Mouse (Mus musculus): ENCODE data around the gene Rapgef4.
A peak's percentile ranks its signal among the peaks of the same experiment; 100 is the strongest.

The Rapgef4 gene

DNA sequence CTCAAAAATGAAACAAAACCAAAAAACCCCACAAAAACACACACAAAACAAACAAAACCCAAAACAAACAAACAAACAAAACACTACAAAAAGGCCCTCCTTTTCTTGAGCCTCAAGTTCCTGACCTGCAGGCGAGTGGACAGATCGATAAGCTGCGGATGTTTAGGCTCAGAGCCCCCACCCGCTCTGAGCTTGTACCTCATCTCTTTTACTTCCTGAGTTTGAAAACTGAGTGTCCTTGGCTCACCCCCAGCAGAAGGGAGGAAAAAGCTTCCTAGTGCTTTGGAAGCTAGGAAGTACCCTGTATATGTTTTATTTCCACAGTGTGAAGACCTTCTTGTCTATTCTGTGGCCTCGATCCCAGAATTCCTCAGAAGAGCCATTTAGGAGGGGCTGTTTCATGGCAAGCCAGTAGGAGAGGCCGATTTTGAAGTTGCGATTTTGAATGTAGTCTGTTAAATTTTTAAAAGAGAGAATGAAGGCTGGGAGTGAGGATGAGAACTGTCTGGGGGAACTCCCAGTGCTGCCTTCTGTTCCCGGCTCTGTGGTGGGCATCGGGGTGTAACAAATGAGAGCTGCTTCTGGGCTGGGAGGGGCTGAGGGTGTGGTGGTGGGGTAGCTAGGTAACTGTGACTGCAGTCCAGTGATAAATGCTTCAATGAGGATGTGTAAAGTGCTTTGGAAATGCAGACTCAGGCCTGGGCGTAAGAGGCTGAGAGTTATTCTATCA, 2.0 kb downstream of the Rapgef4 start:
- DNase-seq (ENCODE audit: low read depth, low spot score), result peak; percentile 13

- no peak for DNase-seq (ENCODE audit: low read depth, low spot score)
Observed at GRCm38 (mm10) chr2:71985730-71986129, 4.7 kb downstream of the Rapgef4 start.

- DNase-seq (ENCODE audit: low read depth, low spot score), result no peak
Observed at GRCm38 (mm10) chr2:71986276-71986848, 5.3 kb downstream of the Rapgef4 start.

DNA sequence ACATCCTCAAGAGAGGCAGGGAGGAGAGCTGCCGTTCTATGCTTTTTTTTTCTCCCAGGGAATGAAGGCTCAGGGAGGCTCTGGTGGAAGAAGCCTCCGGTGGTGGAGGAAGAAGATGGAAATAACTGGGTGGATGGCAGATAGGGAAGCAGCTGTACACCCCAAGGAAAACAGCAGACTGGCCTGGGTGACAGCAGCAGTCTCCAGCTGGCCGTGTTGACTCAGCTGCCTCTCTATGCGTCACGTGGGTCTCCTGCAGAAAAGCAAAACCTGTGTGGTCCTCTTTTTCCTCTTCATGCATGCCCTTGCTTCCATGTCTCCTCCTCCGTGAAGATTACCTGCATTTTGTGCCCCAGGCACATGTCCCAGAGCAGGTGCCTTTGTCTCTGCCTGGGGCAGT, 7.5 kb downstream of the Rapgef4 start:
- DNase-seq (ENCODE audit: low read depth, low spot score), result no peak

DNA sequence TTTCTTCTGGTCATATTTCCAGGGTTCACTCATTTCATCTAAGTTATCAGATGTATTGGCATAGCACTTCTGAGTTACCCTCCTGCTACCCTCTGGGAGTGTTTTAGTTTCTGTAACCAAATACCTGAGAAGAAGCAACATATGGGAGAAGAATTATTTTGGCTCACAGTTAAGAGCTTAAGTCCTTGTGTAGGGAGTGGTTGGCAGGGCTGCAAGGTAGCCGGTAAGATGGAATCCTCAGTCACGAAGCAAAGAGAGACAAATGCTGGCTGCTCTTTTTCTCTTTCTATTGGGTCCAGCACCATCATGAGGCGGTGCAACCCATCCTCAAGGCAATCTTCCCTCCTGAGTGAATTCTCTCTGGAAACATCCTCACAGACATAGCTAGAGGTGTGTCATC, 11.1 kb downstream of the Rapgef4 start:
- DNase-seq (ENCODE audit: low read depth, low spot score), result no peak

GRCm38 (mm10) chr2:71993729-71994423, 12.8 kb downstream of the Rapgef4 start:
- no peak for DNase-seq (ENCODE audit: low read depth, low spot score)

DNA sequence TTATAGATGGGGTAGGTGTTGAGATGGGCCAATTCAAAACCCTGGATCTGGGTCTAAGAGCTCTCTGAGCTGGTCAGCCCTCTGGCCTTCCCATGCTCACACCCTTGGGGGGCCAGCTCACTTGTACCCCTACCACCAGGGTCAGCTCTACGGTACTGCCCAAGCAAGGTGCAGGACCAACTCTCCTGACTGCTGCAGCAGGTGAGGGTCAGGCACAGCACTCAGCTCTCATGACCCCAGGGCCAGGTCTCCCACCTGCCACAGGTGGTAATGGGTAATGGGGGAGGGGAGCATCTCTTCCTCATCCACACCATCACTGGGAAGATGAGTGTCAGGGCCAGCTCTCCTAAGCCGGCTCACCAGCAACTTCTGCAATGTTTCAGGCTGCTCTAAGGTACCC, 17.5 kb downstream of the Rapgef4 start:
- no peak for DNase-seq (ENCODE audit: low read depth, low spot score)

DNA sequence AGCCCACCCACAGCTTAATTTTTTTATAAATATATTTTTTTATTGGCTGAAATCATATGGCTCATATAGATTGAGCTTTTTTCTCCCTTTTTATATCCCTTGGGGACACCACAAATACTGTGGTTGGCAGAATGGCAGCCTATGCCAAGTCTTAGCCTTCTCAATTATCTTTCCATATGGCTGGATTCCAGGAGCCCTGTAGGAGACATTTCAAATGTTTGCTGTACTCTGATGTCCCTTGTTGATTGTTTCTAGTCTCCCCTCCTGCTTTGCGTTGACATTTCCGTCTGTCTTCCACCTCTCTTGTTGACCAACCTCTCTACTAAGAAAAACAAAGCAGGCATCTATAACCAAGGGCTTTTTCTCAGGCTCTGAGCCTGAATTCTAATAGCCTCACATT, 19.1 kb downstream of the Rapgef4 start:
- DNase-seq (ENCODE audit: low read depth, low spot score), result no peak

GRCm38 (mm10) chr2:72002843-72003370, 21.9 kb downstream of the Rapgef4 start:
- peak; percentile 58 for DNase-seq (ENCODE audit: low read depth, low spot score)

GRCm38 (mm10) chr2:72003756-72004525, 22.9 kb downstream of the Rapgef4 start:
- DNase-seq (ENCODE audit: low read depth, low spot score), result no peak

DNA sequence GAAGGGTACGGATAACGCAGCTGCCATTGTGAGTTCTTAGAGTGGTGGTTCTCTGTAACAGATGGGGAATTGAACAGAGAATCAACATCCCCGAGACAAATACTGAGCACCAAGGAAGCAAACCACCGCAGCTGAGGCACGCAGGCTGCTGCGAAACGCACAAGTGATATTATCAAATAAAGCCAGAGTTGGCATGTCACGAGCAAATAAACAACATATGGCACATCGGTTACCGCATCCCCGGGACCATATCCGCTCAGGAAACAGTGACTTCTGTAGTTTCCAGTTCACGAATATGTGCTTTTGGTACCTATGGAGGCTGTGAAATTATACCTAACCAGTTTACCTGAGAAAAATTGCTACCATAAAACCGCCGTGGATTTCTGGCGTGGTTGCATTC, 24.0 kb downstream of the Rapgef4 start:
- DNase-seq (ENCODE audit: low read depth, low spot score), result no peak

DNA sequence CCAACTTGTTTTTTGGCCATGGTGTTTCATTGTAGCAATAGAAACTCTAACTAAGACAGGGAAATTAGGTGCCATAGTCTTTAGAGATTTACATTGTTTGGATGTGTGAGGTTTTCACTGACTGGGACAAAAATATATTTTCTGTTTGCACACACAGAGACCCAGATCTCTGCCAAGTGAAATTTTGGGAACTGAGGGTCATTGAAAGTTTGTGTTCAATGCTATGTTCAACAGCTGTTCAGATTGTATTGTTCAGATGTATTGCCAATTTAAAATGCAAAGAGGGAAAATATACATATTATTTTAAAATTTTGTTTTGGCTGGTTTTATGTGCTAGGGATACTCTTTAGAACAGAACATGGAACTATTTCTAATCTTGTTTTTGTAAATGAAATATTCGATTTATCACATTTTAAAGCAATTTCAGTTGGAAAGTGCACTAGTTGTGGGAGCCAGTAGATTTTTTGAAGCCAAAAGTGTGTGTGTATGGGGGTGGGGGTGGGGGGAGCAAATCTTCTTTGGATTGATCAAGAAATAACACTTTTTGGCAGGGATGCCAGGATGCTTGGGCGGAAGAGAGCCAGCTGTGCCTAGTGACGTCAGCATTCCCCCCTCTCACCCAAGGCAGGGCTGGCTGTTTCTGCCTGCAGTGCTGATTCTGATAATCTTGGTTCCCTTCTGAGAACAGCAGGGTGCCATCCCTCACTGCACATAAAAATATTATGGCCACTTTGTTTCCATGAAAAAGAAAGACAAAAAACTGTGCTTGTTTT, 28.6 kb downstream of the Rapgef4 start:
- DNase-seq (ENCODE audit: low read depth, low spot score), result no peak

GRCm38 (mm10) chr2:72015366-72015765, 34.3 kb downstream of the Rapgef4 start:
- no peak for DNase-seq (ENCODE audit: low read depth, low spot score)

GRCm38 (mm10) chr2:72016013-72016412, 35.0 kb downstream of the Rapgef4 start:
- DNase-seq (ENCODE audit: low read depth, low spot score), result no peak

- DNase-seq (ENCODE audit: low read depth, low spot score), result no peak
Observed at GRCm38 (mm10) chr2:72017168-72017567, 36.1 kb downstream of the Rapgef4 start.

DNA sequence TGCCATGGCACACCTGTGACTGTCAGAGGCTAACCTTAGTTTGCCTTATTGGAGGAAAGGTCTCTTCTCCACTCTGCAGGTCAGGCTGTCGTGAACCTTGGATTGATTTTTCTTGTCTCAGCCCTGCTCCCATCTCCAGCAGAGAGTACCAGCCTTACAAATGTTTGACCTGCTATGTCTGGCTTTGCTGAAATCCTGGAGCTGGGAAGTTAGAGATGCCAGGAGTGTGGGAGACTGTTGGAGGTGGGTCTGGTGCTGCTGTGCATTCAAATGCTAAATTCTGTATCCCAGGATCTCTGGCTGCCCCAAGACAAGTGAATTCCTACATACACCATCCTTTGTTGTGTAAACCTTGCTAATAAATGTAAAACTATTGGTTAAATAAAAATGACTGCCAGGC, 37.7 kb downstream of the Rapgef4 start:
- DNase-seq (ENCODE audit: low read depth, low spot score), result peak; percentile 96

DNA sequence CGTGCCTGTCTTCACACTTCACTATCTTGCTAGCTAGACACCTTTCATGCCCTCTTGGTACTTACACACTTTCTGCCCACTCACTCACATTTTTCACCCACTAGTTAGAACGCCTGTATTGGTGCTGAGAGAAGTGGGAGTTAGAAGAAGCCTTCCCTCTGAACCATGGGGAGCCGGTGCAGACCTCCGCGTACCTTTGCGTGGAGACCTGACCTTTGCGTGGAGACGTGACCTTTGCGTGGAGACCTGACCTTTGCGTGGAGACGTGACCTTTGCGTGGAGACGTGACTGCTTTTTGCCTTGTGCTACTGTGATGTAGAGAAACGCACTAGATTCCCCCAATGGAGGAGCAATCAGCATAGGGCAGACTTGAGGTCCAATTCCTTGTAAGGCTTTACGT, 39.7 kb downstream of the Rapgef4 start:
- DNase-seq (ENCODE audit: low read depth, low spot score), result no peak

GRCm38 (mm10) chr2:72021440-72021839, 40.4 kb downstream of the Rapgef4 start:
- no peak for DNase-seq (ENCODE audit: low read depth, low spot score)

DNA sequence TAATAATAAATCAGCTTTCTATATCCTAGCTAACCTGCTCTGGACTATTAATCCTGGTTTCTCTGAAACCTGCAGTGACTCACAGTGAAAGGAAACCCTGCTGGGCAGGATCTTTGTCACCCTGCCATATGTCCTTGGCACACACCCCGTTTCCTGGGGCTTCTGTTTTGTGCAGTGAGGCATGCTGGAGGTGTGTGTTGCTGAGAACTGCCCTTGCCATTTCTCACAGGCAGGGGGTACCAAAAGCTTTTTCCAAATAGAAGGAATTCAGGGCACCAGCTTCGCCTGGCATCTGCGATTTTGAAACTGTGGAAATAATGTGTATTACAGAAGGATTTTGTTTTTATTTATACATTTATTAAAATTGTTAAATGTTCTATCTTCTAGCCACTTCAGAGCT, 40.8 kb downstream of the Rapgef4 start:
- peak; percentile 44 for DNase-seq (ENCODE audit: low read depth, low spot score)

GRCm38 (mm10) chr2:72023791-72024190, 42.8 kb downstream of the Rapgef4 start:
- DNase-seq (ENCODE audit: low read depth, low spot score), result no peak

DNA sequence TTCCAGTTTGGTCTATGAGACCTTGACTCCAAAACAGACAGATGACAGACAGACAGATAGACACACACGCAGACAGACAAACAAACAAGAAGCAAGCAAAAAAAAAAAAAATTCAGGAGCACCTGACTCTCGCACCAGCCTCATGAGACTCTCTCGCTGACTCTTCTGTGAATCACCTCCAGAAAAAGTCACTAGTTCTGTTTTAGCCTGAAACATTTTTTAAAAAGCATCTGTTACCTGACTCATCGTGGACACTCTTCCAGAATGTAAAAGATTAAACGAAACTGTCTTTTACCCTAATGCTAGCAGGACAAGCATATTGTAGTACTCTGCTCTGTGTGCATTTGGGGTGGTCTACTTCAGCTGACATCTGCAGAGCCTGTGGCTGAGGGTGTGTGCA, 44.6 kb downstream of the Rapgef4 start:
- no peak for DNase-seq (ENCODE audit: low read depth, low spot score)
